Mouse (Mus musculus): ENCODE measurements around the gene Nt5dc1.
"Not testable (repeated sequence)": the region's sequence is repeated elsewhere in the genome, so short reads cannot be mapped to it uniquely, and the experiment has no call there.

The Nt5dc1 gene

GRCm38 (mm10) chr10:34316571-34317216, 101.7 kb downstream of the Nt5dc1 start:
- intact Hi-C loops (cut with DNase I), result no loop called here

GRCm38 (mm10) chr10:34312536-34312935, 105.8 kb downstream of the Nt5dc1 start:
- intact Hi-C loops (cut with DNase I), result no loop called here

DNA sequence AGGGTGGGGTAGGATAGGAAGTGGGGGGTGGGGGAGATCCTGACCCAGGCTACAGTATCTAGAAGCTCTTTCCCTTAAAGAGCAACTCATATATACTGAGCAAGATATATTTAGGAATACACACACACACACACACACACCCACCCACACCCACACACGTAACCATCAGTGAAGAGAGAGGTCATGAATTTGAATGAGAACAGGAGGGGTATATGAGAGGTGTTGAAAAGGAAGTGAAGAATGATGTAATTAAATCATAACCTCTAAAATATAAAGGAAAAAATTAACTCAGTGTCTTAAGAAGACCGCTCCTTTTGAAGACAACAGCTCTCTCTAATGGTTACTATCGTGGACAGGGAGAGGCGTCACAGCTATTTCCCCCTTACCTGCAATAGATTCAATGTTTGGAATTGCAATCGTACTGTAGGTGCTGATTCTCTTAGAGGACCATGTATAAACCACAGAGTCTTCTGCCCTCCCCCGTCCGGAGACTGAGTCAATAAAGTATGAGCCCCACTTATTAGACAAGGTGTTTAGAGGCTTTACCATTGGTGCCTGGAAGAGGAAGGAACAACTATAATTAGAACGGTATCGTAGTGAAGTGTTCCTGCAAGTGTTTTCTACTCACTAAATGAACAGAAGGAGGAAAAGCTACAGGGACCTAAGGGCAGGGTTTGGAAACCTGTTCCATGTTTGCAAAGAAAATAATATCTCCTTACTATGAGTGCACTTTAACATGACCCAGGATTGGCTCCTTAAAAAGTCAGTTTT, 108.3 kb downstream of the Nt5dc1 start:
- intact Hi-C loops (cut with DNase I), result no loop called here

GRCm38 (mm10) chr10:34307070-34307469, 111.3 kb downstream of the Nt5dc1 start:
- intact Hi-C loops (cut with DNase I), result no loop called here

- intact Hi-C loops (cut with DNase I), result no loop called here
Observed at GRCm38 (mm10) chr10:34300368-34300767, 118.0 kb downstream of the Nt5dc1 start.

DNA sequence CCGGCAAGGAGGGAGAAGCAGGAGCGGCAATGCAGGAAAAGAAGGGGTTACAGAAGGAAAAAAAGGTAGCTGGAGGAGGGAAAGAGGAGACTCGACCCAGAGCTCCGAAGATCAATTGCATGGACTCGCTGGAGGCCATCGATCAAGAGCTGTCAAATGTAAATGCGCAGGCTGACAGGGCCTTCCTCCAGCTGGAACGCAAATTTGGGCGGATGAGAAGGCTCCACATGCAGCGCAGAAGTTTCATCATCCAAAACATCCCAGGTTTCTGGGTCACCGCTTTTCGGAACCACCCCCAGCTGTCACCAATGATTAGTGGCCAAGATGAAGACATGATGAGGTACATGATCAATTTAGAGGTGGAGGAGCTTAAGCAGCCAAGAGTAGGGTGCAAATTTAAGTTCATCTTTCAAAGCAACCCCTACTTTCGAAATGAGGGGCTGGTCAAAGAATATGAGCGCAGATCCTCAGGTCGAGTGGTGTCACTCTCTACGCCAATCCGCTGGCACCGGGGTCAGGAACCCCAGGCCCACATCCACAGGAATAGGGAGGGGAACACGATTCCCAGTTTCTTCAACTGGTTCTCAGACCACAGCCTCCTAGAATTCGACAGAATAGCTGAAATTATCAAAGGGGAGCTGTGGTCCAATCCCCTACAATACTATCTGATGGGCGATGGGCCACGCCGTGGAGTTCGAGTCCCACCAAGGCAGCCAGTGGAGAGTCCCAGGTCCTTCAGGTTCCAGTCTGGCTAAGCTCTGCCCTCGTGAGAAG, 120.2 kb downstream of the Nt5dc1 start:
- intact Hi-C loops (cut with DNase I), result no loop called here

GRCm38 (mm10) chr10:34297299-34297979, 120.9 kb downstream of the Nt5dc1 start, which contains the start of gene Tspyl4:
Tspyl4 (plus strand) TSS chr10:34297442.
- intact Hi-C loops (cut with DNase I), result no loop called here

- intact Hi-C loops (cut with DNase I), result no loop called here
Observed at GRCm38 (mm10) chr10:34296911-34297298, 121.4 kb downstream of the Nt5dc1 start.

DNA sequence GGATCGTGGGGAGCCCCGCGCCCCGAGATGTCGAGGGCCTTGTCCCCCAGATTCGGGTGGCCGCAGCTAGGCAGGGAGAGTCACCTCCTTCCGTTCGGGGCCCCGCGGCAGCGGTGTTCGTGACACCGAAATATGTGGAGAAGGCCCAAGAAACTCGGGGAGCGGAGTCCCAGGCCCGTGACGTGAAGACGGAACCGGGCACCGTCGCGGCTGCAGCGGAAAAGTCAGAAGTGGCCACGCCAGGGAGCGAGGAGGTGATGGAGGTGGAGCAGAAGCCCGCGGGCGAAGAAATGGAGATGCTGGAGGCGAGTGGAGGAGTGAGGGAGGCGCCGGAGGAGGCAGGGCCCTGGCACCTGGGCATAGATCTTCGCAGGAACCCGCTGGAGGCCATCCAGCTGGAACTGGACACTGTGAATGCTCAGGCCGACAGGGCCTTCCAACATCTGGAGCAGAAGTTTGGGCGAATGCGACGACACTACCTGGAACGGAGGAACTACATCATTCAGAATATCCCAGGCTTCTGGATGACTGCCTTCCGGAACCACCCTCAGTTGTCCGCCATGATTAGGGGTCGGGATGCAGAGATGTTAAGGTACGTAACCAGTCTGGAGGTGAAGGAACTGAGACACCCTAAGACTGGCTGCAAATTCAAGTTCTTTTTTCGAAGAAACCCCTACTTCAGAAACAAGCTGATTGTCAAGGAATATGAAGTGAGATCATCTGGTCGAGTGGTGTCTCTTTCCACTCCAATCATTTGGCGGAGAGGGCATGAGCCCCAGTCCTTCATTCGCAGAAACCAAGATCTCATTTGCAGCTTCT, 135.7 kb downstream of the Nt5dc1 start:
- intact Hi-C loops (cut with DNase I), result loop anchor here (5.0 kb wide), 3 partner anchors 45 to 245 kb away; partner anchors contain the start of genes Dse and Trappc3l

GRCm38 (mm10) chr10:34281962-34282388, 136.4 kb downstream of the Nt5dc1 start, which contains the start of gene Tspyl1:
Tspyl1 (plus strand) TSS chr10:34282190.
- intact Hi-C loops (cut with DNase I), result loop anchor here (5.0 kb wide), 3 partner anchors 45 to 245 kb away; partner anchors contain the start of genes Dse and Trappc3l

DNA sequence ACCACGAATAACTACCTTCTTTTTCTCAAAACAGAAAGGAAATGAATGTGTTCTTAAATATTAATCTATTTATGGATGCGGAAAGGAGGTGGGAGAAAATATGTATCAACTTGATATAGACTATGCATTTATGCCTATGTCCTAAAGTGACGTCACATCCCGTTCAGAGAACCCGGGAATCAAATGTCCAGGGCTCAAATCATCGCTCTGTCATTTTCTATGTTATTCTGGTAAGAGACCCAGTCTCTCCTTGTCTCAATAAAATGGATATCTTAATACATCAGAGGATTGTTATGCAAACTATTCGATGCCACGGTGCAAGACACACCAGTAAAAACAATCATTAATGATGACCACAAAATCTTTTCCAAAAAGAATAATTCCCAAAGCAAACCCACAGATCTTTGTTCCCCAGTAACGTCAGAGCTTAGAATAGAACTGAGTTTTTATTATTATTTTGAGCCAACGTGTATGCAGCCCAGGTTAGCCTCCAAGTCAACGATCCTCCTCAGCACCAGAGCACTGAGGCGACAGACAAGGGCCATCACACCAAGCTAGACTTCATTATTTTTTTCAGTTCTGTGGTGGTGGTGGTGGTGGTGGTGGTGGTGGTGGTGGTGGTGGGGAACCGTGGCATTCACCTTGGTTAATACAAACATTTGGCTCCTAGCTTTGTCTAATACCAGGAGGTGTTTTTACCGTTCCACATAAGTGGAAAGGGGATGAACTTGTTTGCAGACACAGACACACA, 137.0 kb downstream of the Nt5dc1 start:
- intact Hi-C loops (cut with DNase I), result loop anchor here (5.0 kb wide), 3 partner anchors 46 to 244 kb away; partner anchors contain the start of genes Dse and Trappc3l

DNA sequence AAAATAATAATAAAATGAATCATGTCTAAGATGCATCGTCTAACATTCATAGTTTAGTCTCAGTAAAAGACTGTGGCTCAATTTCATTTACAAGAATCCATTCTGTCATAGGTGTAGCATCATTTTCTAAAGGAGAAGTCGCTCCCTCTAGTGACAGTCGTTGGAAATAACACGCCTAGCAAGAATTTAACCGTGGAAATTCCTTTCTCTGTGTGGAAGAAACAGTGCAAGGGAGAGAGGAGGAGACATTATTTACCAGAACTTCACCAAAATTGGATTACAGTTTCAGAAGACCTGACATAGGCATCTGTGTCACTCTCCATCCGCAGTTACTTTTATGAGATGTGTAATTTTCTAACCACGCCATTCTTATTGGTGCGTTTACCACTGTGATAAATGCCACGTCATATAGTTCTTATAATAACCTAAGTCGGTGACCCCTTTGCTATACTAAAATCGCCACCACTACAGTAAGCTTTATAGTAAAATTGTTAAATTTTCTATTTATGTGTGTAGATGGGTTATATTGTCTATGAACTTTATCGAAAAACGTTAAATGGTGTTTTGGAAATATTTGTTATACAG, 137.7 kb downstream of the Nt5dc1 start:
- intact Hi-C loops (cut with DNase I), result loop anchor here (5.0 kb wide), 3 partner anchors 47 to 243 kb away; partner anchors contain the start of genes Dse and Trappc3l

DNA sequence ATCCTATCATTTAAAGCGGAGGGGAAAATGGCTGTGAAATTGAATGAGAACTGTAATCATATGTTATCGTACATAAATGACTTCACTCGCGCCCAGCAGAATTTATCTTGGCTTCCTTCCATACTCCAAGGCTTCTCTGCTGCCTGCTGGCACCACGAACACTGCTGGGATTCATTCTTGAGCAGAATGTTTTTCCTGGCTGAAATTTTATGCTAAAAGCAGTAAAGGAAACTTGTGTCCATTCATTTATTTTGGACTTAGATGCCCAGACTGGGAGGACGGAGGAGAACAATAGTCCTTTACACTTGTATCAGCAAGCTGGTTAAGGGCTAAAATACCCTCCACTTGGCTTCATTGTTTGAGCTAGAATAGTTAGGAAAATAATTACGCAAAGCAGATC, 146.7 kb downstream of the Nt5dc1 start:
- intact Hi-C loops (cut with DNase I), result no loop called here

- intact Hi-C loops (cut with DNase I), result no loop called here
Observed at GRCm38 (mm10) chr10:34267312-34268070, 150.9 kb downstream of the Nt5dc1 start.

DNA sequence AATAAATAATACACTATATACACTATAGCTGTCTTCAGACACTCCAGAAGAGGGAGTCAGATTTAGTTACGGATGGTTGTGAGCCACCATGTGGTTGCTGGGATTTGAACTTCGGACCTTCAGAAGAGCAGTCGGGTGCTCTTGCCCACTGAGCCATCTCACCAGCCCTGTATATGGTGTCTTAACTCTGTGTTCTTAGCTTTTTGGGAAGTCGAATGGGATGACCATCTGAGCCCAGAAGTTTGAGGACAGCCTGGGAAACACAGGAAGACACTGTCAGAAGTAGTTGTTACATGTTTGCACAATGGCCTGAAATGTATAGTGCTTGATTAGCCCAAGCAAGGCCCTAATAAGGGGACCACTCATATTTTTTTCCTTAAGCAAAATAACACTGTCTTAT, 153.2 kb downstream of the Nt5dc1 start:
- intact Hi-C loops (cut with DNase I), result no loop called here

DNA sequence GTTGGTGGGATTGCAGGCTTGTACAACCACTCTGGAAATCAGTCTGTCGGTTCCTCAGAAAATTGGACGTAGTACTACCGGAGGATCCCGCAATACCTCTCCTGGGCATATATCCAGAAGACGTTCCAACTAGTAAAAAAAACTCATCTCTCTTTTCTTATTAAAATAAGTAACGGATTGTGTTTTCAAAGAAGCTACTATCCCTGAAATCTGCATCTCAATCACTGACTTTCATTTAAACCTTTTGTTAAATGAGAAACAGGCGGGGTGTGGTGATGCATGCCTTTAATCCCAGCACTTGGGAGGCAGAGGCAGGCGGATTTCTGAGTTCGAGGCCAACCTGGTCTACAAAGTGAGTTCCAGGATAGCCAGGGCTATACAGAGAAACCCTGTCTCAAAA, 165.5 kb downstream of the Nt5dc1 start:
- intact Hi-C loops (cut with DNase I), result not testable (repeated sequence)

DNA sequence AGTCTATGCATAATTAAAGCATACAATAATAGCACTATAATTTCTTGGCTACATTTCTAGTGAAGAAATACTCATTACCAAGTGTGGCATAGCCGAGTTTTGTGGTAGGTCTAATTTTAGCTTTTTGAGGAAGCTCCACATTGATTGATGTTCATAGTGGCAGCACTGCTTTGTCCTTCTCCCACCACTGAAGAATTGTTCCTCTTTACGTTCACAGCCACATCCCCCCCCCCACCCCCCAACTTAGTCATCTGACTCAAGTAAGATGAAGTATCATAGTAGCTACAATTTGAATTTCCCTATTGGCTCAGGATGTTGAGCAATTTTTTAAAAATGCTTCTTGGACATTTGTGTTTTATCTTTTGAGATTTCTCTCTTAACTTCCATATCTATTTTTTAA, 168.8 kb downstream of the Nt5dc1 start:
- intact Hi-C loops (cut with DNase I), result no loop called here

- intact Hi-C loops (cut with DNase I), result no loop called here
Observed at GRCm38 (mm10) chr10:34247757-34248156, 170.6 kb downstream of the Nt5dc1 start.
